Mouse (Mus musculus) layer of hippocampus, postnatal 36 days (tissue): Measurements from ENCODE around the gene Six4. TPM values are rescaled to one million over a fixed set of nuclear protein-coding genes. Genes with fewer than 3 reads are reported as not detected.
"Not testable (repeated sequence)": the region's sequence is repeated elsewhere in the genome, so short reads cannot be mapped to it uniquely, and the experiment has no call there.

Experiments
- DNase-seq, 2 experiments: peaks; one replicate each; pipeline ENCODE4 v3.0.0; 2022
- total RNA-seq, 2 experiments: library from RNA; stranded (reverse); gene quantifications; 2 replicates each; pipeline ENCODE4 v1.2.3; 2021

Gene Six4
- under 1 TPM; 0.85 to 0.86 TPM for total RNA-seq

DNA sequence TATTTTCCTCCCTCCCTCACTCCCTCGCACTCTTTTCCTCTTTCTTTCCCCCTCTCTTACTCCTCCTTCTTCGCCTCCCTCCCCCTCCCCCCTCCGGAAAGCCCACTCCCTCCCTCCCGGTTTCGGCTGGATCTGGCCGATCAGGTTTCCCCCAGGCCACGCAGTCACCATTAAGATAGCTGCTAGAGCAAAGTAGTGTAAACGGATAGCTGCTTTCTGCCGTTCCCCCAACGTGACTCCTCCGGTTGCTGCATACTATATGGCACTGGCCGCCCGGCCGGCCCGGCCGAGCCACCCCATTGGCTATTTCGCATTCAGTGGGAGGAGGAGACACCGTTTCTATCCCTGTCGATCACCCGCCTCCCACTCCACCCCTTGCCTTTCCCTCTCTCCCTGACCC is at the start of gene Six4:
Six4 (minus strand) TSS at position 261 of the 400 bp plus-strand sequence.
- DNase-seq: peak; percentile 20 to 36

- DNase-seq: no peak
Measured at GRCm38 (mm10) chr12:73162408-73163181, 49.3 kb upstream of the Six4 start.

DNA sequence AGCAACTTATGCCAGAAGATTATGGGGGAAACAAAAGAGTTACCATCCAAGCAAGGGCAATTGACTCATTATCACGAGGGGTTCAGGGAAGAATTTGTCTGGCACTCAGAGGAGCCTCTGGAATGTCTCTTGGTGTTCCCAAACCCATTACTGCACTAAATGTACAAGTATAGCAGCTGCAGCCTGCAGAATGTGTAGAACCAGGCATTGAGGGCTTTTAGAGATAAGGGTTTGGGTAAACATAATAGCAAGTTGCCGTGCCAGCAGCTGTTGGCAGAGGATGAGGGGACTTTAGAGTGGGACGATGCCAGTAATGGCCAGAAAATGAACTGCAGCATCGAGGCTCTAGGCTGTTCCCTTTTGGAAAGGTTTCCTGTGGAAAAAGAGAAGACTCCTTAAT is 47.1 kb upstream of the Six4 start:
- DNase-seq: no peak

GRCm38 (mm10) chr12:73154150-73154549 is 40.9 kb upstream of the Six4 start:
- DNase-seq: no peak

DNA sequence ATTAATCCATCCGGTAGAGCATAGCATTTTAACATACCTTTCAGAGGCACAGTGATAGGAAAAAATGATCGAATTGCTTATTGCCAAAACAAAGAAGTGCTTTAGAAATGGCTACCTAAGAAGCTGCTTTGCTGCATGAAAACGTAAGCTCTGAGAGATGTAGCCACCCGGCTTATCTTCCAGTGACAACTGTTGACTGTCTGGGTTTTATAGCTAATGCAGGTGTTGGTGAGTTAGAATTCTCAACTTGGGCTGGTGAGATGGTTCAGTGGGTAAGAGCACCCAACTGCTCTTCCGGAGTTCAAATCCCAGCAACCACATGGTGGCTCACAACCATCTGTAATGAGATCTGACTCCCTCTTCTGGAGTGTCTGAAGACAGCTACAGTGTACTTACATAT is 37.8 kb upstream of the Six4 start:
- DNase-seq: not testable (repeated sequence)

- no peak for DNase-seq
Measured at GRCm38 (mm10) chr12:73147236-73147635, 34.0 kb upstream of the Six4 start.

DNA sequence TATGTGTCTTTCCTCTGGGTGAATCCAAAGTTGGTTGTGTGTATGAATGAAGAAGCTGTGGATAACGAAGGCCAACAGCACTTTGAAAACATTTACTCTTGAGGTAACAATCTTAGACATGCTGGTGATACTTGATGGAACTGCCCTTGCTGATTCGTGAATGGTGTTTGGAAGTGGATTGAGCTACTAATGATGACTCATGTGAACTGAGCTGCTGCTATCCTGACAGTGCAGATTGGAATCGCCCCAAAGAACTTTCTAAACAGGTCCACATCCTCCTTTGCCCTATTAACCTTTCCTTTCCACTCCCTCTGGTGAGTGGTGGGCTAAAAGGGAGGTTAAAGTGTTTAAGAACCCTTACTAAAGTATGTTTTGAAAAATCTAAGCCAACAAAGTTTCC is 27.5 kb upstream of the Six4 start:
- no peak for DNase-seq

GRCm38 (mm10) chr12:73125250-73125649 is 12.0 kb upstream of the Six4 start:
- no peak for DNase-seq

GRCm38 (mm10) chr12:73123093-73124041 is 10.1 kb upstream of the Six4 start, which contains the start of gene Mnat1:
Mnat1 (plus strand) TSS chr12:73123717.
- peak; percentile 79 to 82 for DNase-seq

DNA sequence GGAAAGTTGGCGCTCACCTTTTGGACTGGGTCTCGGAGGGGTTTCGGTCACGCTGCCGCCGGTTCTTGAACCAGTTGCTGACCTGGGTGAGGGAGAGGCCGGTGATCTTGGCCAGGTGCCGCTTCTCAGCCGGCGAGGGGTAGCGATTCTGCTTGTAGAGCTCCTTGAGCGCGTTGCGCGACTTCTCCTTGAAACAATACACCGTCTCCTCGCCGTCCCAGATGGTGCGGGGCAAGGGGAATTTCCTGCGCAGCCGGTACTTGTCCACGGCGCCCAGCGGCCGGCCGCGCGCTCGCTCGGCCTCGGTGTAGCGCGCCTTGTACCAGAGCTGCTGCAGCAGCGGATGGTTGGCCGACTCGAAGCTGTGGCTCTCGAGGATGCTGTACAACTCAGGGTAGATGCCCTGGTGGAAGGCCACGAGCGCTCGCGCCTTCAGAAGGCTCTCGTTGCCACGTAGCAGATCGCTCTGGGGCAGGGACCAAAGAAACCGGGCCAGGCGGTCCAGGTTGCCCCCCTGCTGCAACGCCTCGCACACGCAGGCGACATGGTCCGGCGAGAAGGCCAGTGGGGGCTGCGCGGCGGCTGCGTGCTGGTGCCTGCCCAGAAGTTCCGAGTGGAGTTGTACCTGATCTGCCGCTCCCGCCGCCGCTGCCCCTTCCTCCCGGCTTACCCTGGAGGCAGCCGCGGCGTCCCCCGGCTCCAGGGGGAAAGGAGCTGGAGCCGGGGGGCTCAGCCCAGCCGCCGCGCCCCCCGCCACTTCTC is 749 bp downstream of the Six4 start:
- DNase-seq: peak; percentile 19 to 23

DNA sequence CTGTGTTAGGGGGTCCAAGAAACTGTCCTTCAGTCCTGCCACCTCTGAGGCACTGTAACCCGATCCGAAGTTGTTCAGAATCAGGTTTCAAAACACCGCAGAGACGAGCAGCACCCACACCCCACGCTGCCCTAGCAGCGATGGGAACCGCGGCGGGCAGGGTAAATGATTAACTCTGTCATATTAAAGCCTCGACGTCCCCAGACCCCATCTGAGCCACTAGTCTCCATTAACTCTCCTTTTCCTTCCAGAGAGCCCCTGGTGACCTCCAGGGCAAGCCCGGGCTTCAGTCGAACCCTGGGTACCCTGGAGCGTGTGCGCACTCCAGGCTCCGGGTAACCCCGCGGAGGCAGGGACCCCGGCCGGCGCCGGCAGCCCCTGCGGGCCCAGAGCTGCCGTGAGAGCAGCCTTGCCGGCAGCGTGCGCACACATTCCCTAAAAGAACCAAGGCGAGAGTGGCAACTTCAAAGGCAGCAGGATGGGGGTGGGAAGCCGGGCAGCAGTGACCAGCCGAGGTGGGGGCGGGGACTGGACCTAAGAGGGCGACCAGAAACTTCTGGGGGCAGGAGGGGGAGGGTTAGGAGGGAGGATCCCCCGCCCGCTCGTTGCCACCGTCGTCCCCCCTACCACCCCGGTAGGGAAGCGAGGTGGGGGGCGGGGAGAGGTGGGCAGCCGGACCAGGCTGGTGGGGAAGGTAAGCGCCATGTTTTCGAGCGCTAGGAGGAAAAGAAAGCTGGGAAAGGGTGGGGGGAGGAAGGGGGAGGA is 1.5 kb downstream of the Six4 start:
- no peak for DNase-seq

GRCm38 (mm10) chr12:73110431-73111111 is 2.7 kb downstream of the Six4 start:
- no peak for DNase-seq

DNA sequence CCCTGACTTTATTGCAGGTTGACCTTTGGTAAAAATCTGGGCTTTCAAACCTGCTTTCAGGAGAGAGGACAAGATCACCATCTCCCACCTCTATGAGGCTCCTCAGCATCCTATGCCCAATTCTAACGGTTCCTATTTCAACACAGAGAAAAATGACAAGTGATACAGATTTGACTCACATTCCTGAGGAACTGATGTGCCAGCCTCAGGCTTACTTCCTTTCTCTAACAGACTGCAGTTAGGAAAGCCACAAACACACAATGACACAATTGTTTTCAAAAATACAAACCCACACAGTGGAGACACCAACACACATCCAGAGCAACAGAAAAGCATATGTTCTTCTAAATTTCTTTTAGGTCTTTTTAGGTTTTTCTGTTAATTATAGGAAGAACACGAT is 5.4 kb downstream of the Six4 start:
- DNase-seq: no peak

DNA sequence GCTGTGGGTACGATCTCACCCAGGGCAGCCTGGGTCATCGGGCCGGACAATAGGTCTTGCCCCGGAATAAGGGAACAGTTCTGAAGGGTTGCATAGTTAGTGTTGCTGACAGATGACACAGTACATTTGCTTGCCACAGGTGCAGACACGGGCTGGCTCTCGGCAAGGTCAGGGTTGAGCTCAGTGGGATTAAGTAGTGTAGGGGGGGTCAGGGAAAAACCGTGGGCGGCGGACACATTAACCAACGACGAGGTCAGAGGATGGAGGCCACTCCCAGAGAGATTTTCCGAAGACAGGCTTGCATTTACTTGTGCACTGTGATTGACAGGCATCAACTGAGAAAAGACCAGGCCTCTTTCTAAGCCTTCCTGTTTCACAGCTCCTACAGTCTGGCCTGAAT is 9.5 kb downstream of the Six4 start:
- no peak for DNase-seq

DNA sequence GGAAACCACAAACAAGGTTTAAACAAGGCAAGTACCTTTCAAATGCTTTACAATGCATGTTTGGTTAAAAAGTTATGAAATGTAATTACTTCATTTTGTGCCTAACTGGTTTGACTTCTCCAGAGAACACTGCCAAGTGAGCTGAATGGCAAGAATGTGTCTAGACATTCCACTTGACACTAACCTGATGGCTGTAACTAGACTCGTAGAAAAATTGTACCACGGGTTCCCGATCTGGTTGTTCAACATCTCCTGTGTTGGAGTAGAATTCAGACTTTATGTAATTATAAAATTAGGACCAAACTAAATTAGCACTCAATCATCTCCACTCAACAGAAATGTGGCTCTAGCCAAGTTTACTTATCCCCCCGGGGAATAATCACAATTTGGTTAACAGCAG is 14.7 kb downstream of the Six4 start:
- no peak for DNase-seq

DNA sequence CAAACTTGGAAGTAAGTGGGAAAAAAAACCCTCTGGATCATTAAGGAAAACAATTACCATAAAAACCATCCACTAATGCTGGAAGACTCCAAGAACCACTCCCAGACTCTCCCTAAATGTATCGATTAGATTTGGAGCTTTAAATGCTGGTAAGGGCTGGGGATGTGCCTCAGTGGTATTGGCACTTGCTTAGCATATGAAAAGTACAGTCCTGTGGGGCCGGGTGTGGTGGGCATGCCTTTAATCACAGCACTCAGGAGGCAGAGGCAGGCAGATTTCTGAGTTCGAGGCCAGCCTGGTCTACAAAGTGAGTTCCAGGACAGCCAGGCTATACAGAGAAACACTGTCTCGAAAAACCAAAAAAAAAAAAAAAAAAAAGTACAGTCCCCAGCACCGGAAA is 17.1 kb downstream of the Six4 start:
- DNase-seq: not testable (repeated sequence)

DNA sequence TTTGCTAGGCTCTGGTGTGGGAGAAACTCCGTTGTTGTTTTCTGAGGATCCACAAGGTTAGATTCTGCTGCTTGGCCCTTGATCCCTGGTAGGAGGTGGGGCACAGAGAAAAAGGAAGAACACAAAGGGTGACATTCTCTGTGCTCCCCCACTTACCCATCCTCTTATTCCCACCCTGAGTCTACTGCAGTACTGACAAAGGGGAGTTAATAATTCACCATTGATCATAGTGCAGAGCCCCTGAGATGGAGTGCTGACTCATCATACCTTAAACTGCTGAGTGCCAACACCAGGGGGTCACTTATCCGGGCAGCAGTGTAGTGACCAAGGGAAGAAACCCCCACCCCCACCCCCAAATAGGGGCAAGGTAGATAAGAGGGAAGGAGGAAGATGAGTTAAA is 18.7 kb downstream of the Six4 start:
- DNase-seq: no peak

DNA sequence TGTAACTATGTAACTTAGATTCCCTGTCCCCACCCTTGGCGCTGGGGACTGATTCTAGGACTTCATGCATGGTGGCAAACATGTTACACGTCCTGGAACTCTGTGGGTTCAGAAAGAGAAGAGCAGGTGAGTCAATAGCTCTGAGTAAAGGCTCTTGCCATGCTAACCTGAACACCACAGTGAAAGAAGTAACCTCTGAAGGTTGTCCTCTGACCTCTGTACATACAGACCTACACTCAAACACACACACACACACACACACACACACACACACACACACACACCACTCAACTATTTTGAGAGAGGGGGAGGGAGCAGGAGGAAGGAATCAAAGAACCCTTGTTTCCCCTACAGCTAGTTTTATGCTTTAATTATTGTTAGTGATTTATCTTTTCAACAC is 19.1 kb downstream of the Six4 start:
- no peak for DNase-seq

GRCm38 (mm10) chr12:73090672-73091335 is 22.5 kb downstream of the Six4 start:
- DNase-seq: no peak

DNA sequence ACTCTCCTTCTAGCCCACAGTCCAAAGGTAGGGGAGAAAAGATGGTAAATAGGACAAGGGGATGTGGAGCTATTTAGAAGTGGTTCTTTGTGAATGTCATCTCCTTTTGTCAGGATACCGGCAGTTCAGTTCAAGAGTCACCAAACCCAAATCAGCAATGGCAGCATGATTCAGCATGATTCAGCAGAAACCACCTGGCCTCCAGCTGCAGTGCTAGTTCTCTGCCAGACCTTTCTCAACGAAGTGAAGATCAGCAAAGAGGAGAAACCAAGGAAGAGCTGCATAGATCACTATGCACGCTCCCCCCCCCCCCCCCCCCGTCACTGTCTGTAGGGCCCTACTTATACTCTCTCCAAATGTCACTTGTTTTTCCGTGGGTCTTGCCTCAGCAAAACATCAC is 24.3 kb downstream of the Six4 start:
- DNase-seq: no peak

GRCm38 (mm10) chr12:73088500-73088899 is 24.8 kb downstream of the Six4 start:
- no peak for DNase-seq
